Mouse (Mus musculus) neural tube, postnatal 0 days (tissue): ENCODE measurements around the gene Lce3a. TPM values are rescaled to one million over a fixed set of nuclear protein-coding genes. Genes with fewer than 3 reads are reported as not detected.

Experiments used
- polyA plus RNA-seq: library from polyadenylated mRNA; unstranded; fragments of >200 nt; fragmentation: Nextera tagmentation; extraction: Ambion mirVana; gene quantifications from 2 replicates; pipeline ENCODE4 v1.2.1, GENCODE M21; 2015

Lce3a gene
- polyA plus RNA-seq, result not detected in 2 replicates

GRCm38 (mm10) chr3:92926130-92926529 is at the start of gene Lce3a:
Gene Lce3a (minus strand): TSS chr3:92926230.

DNA sequence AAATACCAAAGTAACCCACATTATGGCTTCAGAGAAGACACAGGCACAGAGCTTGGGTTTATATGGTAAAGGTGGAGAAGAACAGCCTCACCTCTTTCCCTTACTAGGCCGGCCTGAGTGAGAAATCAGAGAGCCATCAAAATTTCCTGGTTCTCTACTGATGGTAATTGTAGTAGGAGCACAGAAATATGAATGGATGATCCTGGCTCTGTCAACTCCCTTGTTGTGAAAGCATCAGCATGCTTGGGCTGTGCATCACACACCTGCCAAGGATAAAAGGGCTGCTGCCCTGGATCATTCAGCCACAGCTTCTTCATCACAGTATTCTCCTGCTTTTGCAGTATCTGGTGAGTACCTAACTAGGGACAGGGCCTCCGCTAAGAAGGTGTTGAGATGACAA is 40.7 kb upstream of the Lce3a start, which contains the start of gene Lce3e:
TSS of gene Lce3e (plus strand) at position 301 of the 400 bp plus-strand sequence.

GRCm38 (mm10) chr3:92957090-92957489 is 31.1 kb upstream of the Lce3a start, which contains the start of gene Lce3d:
Gene Lce3d (plus strand): TSS chr3:92957390.

DNA sequence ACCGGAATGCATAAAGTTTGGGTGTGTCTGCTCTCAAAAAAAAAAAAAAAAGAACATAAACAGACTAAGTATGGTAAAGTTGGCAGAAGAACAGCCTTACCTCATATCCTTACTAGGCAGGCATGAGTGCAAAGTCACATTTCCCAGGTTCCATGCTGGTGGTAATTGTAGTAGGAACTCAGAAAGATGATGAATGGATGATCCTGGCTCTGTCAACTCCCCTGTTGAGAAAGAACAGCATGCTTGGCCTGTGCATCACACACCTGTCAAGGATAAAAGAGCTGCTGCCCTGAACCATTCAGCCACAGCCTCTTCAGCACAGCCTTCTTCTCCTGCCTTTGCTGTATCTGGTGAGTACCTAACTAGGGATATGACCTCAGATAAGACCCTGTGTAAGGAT is 18.2 kb upstream of the Lce3a start, which contains the start of gene Lce3c:
TSS of gene Lce3c (plus strand) at position 301 of the 400 bp plus-strand sequence.

DNA sequence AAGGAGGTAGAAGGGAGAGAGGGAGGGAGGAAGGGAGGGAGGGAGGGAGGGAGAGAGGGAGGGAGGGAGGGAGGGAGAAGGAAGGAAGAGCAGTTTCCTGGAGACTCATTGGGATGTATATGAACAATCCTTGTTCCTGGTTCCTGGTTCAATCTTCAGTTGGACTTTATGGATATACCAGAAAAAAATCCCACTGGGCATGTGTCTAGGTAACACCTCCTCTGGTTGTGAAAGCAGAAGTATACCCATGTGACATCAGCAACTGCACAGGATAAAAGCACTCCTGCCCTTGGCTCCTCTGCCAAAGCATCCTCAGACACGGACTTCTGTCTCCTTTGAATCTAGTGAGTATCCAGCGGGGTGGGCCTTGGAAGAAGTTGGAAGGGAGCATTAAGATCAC is 6.6 kb upstream of the Lce3a start, which contains the start of gene Lce3b:
TSS of gene Lce3b (plus strand) at position 301 of the 400 bp plus-strand sequence.

Other genes starting within 250 kb of the Lce3a start
- gene Lce1c, start 247.0 kb downstream of the Lce3a start, polyA plus RNA-seq, result not detected in 2 replicates
- not detected in 2 replicates for gene Lce1d, start 239.0 kb downstream of the Lce3a start, polyA plus RNA-seq
- not detected in 2 replicates for gene Lce1e, start 217.2 kb downstream of the Lce3a start, polyA plus RNA-seq
- not detected in 2 replicates for gene Lce1f, start 205.9 kb downstream of the Lce3a start, polyA plus RNA-seq
- gene Gm38119, start 187.1 kb downstream of the Lce3a start, polyA plus RNA-seq, result not detected in 2 replicates
- not detected in 2 replicates for gene Lce1g, start 173.9 kb downstream of the Lce3a start, polyA plus RNA-seq
- gene Lce1h, start 161.2 kb downstream of the Lce3a start, polyA plus RNA-seq, result not detected in 2 replicates
- gene Lce1i, start 147.3 kb downstream of the Lce3a start, polyA plus RNA-seq, result not detected in 2 replicates
- gene Lce1j, start 135.7 kb downstream of the Lce3a start, polyA plus RNA-seq, result not detected in 2 replicates
- not detected in 2 replicates for gene Lce1k, start 118.3 kb downstream of the Lce3a start, polyA plus RNA-seq
- gene Kprp, start 99.0 kb downstream of the Lce3a start, polyA plus RNA-seq, result not detected in 2 replicates
- gene Lce1l, start 74.9 kb downstream of the Lce3a start, polyA plus RNA-seq, result not detected in 2 replicates
- gene 2310050C09Rik, start 56.0 kb downstream of the Lce3a start, polyA plus RNA-seq, result not detected in 2 replicates
- gene Lce3b, start 6.7 kb upstream of the Lce3a start, polyA plus RNA-seq, result not detected in 2 replicates
- gene Lce3c, start 18.3 kb upstream of the Lce3a start, polyA plus RNA-seq, result not detected in 2 replicates
- not detected in 2 replicates for gene Lce3d, start 31.2 kb upstream of the Lce3a start, polyA plus RNA-seq
- gene Lce3e, start 40.8 kb upstream of the Lce3a start, polyA plus RNA-seq, result not detected in 2 replicates
- not detected in 2 replicates for gene Lce3f, start 66.0 kb upstream of the Lce3a start, polyA plus RNA-seq
- 0.79 and 0.97 TPM in 2 replicates for gene Crct1, start 89.5 kb upstream of the Lce3a start, polyA plus RNA-seq
- gene Lce1m, start 92.8 kb upstream of the Lce3a start, polyA plus RNA-seq, result not detected in 2 replicates
- not detected in 2 replicates for gene Gm4858, start 142.6 kb upstream of the Lce3a start, polyA plus RNA-seq
- gene Crnn, start 218.6 kb upstream of the Lce3a start, polyA plus RNA-seq, result not detected in 2 replicates